Mouse (Mus musculus) T-cell, adult 2 months (primary cell): ENCODE results near the gene Fga.

Experiments
- DNase-seq: peaks from one replicate; pipeline ENCODE4 v3.0.0; 2022; ENCODE audit warnings: low spot score

The Fga gene

DNA sequence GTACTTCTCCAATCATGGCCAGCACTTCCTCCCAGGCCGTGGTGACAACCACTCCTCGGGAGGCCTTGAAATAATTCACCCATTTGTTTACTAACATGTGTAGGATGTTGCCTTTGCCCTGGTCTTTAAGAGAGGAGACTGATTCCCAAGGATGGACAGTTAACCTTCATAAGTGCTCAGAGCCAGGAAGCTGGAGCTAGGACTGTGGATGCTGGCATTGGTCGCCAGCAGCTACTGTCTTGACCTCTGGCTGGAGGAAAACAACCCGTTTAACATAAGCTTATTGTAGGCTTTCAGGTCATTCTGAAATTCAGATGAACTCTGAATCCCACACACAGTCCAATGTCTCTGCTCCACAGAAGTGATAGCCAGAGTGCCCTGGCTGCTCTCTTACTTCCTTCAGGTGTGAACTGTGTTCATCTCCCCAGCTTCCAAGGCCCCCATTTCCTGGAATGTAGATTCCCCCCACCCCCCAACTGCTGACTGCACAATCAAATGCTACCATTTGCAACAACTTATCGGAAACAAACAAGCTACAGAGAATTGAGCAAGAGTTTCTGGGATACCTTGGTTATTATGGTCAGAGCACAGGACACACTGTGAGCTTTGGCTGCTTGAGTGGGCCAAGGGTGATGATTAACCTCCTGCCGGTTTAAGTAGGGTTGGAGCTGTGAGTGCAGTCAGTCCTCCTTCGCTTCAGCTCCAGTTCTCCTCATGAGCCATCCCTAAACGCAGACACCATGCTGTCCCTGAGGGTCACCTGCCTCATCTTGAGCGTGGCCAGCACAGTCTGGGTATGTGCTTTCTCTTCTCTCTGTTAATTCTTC lies at the start of gene Fga:
Fga (plus strand) TSS at position 602 of the 827 bp plus-strand sequence.
- DNase-seq = no peak

DNA sequence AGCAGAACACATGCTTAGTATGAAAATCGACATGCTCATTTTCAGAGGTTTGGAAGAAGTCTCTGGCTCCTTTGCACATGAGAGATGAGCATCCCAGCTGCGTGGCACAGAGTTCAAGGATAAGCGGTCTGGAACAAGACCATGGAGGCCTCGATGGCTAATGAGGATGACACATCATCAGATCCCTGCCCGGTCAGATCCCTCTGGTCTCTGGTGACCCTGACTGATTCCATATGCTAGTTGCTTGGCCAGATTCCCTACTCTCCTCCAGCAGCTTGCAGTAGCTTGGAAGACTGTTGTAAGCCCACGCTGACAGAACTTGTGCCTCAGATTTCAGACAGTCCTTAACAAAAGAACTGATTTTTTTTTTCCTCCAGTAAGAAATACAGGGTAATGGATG lies 45.1 kb upstream of the Fga start:
- no peak for DNase-seq

DNA sequence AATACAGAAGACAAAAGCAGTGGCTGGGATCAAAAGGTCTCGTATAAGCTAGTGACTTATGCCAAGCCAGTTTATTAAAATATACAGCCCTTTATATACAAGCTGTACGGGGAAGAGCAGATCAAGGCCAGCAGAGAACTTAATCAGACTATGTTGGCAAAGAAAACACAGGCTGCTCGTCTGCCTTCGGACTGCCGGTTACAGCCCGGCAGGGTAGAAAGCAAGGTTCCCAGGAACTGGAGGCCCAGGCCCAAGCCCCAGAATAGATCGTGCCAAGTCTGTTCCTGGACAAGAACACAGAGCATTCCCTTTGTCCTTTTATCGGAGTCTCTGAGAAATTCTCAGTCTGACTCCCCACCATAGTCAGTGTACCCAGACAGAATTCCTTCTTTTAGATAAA lies 44.0 kb upstream of the Fga start:
- DNase-seq = no peak

DNA sequence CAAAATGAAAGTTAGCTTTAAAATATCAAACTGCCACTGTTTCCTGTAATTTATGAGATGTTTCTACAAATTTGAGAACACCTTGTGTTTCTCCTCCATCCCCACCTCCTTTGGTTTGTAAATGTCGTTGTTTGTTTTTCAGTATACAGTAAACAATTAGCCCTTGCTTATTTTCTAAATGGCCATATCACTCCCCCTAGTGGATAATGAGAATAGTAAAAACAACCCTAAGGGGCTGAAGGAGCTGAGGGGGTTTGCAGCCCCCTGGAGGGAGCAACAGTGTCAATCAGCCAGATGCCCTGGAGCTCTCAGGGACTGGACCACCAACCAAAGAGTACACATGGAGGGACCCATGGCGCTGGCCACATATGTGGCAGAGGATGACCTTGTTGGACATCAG lies 41.0 kb upstream of the Fga start:
- DNase-seq = no peak

DNA sequence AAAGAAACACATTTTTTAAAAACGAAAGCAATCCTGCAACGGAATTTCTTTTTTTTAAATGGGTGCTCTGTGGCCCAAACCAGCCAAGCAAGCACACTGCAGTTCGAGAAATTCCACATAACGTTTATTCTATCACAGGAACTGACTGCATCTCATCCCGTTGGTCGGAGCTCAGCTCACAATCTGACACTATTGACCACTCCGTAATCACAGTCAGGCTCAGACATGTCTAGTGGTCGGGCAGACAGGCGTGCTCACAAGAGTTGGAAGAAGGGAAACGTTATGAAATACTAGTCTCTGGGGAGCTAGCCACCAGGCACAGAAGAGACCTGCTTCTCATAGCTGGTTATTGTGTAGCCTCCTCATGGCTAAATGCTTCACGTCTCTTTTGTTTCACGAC lies 33.9 kb upstream of the Fga start:
- no peak for DNase-seq

DNA sequence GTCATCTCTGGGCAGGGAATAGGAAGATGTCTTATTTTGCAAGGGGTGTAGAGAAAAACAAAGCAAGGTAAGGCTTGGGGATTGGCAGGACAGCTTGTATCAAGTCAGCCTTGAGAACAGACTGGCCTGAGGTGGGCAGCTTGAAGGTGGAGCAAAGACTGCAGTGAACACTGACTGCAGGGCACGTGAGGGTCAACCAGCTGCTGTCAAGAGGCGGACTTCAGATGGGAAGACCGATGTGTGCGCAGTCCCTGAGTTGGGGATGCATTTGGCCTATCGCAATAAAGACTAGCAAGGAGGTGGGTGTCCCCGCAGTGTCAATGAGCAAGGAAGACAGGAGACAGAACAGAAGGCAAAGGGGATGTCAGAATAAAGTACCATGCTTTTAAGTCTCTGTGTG lies 32.9 kb upstream of the Fga start:
- DNase-seq = no peak

DNA sequence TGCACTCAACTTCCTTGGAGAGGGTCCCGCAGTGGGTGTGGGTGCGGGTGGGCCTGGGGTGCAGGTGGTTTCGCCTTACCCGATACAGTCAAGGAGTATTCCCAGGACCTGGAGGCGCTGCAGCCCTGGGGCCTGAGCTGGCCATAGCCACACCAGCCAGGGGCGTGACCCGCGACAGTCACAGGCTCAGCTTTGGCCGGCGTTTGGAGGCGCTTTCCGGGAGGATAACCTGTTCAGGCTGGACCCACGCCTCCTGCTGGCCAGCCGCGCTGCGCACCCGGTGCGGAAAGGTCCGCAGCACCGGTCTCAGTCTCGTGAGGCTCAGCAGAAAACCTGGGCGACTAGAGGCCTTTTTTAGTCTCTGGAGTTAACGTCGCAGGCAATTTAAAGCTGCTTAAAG lies 30.5 kb upstream of the Fga start:
- no peak for DNase-seq

DNA sequence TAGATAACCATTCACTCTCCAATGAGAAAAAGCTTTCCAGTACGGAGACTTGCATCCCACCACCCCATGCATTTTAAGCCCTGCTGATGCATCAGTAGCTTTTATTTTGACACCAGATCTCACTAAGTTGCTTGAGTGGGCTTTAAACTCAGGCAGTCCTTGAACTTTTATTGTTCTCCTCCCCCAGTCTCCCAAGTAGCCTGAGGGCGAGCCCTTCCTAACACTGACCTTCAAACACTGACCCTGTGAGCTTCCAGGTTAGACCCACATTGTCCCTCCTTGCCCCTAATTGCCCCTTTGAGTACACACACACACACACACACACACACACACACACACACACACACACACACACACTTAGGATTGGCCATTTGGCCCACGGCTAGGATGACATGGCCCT lies 29.2 kb upstream of the Fga start:
- no peak for DNase-seq

DNA sequence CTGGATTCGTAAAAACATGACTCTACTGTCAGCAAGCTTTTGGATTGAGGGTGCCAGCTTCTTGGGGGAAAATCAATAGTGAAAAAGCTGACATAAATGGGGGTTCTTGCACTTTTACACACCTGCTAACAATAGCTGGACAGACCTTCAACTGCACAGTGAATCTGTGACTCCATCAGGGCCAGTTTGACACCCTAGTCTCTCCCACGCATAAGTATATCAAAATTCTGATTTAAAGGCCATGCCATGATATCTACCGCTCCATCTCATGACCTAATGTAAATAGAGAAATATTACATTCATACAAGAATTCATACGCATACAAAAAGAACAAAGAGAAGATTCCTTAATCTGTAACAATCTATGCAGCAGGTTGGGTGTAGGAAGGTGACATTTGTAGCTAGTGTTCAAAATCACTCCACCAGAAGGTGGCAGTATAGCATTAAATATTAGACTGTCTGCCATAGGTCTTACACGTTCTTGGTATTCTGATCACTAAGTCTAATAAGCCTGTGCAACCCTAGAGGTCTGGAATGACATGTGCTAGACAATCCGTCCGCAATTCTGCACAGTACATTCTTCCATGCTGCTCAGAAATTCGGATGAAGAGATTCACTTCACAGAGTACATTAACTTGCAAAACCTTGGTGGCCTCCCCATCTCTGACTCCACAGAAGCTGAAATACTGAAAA lies 27.0 kb upstream of the Fga start:
- peak; percentile 10 for DNase-seq

DNA sequence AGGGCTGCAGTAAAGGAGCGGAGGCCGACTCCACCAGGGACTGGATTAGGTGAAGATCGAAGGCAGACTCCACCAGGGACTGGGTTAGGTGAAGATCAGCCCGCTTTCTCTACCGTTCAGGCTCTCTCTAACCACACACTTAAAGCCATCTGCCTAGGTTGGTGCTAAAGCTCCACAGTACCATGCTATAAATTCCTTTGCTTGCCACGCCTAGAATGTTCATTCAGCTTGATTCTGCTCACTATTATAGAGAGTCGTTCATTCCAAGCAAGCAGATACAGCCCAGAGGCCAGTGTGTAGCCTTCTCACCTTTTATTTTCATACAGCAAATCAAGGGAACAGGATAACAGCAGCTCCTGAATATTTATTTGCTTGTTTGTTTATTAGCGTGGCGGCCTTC lies 25.9 kb upstream of the Fga start:
- no peak for DNase-seq

DNA sequence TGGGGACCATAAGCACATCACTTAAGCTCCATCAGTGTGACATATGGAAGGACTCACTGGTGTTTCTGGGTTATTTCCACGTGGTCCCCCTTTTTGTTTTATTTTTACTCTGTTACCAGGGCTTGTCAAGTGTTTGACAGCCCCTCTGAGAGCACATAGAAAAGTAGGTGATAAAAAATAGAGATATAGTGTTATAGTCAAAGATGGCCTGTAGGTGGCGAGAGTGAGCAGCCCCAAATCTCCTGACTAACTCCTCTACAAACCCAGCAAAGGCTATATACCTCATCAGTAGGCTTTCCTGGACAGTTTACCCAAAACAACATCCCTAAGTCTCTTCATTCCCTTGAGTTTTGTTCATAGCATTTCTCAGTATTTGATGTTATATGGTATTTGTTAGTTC lies 23.7 kb upstream of the Fga start:
- peak; percentile 8 for DNase-seq

DNA sequence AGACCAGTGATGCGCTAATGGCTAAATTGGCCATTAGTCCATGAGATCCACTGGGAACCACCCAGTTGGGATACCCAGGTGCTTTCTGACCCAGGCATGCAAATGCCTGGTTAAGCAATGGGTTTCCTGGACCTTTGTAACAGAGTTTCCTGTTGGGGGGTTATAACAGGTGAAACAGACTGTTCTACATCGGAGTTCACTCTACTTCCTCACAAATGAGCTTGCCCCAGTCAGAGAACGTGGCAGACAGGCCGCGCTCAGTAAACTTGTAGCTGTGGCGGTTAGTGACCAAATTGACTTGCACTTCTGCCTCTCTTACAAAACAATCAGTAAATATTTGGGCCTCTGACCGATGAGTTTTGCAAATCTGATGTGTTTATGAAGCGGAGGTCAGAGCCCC lies 22.8 kb upstream of the Fga start:
- no peak for DNase-seq

DNA sequence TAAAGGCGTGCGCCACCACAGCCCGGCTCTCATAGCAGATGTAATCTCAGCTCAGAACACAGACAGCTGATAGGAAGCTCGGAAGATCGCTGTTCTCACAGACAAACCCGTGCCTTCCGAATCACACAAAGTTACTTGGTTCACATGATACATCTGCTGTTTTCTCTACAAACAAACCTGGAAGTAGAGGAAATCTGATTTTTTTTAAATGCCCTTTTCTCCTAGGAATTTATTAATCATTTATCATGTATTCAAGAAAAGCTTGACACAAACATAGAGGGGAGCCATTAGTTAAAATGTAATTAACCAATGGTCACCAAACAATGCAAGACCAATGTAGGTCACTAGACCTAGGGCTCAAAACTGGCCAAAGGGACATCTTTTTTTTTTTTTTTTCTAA lies 21.1 kb upstream of the Fga start:
- DNase-seq = no peak

DNA sequence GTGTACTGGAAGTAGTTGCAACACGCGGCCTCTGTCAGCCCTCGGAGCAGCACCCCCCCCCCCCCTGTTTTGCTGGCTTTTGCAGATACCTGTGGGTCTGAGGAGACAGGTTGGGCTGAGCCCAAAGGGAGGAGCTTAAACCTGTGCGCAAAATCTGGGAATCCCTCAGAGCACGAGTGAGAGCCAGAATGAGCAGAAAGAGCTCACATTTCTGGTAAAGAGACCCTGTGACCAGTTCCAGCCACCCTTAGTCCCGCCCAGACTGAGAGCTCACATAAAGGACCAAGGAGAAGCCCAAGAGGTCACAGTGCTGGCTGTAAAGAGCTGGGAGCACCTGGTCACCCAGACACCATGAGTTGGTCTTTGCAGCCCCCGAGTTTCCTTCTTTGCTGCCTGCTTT lies 18.3 kb upstream of the Fga start, which contains the start of gene Fgg:
Fgg (plus strand) TSS at position 168 of the 400 bp plus-strand sequence.
- DNase-seq = no peak

DNA sequence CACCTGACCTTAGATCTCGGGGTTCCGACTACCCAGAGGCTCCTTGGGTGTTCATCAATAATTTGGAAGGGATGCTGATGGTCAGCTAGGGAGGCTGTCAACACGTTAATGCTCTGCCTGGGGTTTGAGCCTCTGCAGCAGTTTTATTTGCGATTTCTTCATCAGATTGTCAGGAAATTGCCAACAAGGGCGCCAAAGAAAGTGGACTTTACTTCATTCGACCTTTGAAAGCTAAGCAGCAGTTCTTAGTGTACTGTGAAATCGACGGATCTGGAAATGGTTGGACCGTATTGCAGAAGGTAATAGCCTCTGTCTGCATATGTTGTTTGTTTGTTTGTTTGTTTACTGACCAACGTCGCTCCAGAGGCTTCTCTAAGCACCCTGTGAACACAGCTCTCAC lies 15.6 kb upstream of the Fga start:
- DNase-seq = no peak

DNA sequence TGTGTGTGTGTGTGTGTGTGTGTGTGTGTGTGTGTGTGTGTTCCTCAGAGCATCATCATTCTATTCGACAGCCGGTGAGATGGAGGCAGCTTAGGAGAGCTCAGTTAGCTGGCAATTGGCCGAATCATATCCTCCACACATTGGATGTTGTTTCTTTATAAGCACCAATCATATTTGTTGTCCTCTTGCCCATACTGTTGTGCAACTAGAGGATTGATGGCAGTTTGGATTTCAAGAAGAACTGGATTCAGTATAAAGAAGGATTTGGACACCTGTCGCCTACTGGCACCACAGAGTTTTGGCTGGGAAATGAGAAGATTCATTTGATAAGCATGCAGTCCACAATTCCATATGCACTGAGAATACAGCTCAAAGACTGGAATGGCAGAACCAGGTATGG lies 14.7 kb upstream of the Fga start:
- DNase-seq = no peak

DNA sequence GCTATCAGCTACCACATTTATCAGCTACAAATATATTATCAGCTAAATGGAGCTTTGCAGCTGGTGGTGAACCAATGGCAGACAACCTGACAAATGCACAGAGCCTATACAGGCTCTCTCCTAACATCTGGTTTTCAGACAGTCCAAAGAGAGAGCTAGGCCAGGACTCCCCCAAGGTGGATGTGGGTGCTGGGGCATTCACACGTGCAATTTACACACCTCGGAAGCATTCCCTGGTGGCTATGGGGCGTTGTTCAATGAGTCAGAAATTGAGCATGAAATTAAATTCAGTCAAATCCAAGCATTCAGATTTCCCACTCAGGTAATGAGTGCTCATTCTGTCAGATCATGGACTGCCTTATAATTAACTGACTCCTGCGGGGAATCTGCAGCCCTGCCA lies 14.3 kb upstream of the Fga start:
- no peak for DNase-seq

DNA sequence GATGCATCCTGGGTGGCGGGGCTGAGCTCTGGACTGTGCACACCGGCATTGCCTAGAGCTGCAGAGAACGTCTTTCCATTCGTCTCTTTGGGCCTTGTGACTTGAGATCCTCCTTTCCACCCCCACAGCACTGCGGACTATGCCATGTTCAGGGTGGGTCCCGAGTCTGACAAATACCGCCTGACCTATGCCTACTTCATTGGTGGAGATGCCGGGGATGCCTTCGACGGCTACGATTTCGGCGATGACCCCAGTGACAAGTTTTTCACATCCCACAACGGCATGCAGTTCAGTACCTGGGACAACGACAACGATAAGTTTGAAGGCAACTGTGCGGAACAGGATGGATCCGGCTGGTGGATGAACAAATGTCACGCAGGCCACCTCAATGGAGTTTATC lies 13.2 kb upstream of the Fga start:
- DNase-seq = no peak

DNA sequence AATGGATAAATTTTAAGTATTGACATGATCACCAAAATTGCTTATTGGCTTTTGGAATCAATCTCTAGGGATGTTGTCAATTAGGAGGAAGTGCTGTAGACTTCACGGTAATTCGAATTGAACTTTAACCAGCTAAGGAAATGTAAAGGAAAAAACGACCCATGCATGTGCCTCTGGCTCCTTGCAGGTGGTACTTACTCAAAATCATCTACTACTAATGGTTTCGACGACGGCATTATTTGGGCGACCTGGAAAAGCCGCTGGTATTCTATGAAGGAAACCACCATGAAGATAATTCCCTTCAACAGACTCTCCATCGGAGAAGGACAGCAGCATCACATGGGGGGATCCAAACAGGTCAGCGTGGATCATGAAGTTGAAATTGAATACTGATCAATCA lies 11.9 kb upstream of the Fga start:
- DNase-seq = no peak

DNA sequence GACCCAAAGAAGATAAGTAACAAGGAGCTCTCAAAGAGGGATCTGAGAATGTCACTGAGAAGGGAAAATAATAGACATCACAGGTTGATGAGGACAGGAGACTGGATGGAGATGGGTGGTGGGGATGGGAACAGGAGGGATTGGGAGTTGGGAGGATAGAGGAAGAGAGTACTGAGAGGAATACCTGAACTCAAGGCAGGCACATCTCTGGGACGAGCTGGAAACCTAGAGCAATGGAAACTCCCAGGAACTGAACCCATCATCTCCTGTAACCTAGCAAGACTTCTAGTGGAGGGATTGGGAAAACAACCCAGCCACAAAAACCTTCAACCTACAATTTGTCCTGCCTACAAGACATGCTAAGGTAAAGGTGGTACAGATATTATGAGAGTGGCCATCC lies 9.6 kb upstream of the Fga start:
- DNase-seq = no peak

DNA sequence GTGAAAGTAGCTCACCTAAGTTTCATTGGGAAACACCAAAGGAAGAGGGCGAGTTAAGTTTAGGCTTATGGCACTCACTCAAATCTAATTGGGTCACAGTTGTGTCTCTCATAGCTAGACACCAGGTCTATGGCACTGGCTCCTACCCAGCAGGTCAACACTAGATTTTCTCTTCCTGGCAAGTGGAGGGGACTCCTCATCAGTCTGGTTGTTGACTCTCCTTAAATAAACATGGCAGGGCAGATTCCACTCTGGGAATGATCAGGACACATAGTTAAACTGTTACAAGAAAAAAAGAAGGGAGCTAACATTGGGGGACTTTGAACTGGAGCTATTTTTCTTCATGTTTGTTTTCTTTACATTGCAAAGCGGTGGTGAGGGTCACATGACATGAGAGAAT lies 5.5 kb upstream of the Fga start:
- DNase-seq = no peak

DNA sequence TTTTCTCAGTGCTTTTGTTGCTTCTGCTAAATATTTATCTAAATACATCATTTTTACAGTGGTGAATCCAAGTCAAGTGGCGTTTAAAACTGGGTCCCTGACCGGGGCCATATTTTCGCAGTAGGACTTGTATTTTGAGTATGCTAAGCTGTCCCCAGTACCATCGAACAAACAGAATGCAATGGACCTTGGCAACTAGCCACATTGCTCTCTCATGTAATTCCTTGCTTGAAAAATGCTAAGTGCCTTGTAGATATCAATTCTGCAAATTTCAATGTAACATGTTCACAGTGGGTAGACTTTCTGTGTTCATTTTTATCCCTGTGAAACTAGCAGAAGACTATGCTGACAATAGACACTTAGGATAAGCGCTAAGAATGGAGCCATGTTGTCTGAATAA lies 4.7 kb upstream of the Fga start:
- DNase-seq = no peak

DNA sequence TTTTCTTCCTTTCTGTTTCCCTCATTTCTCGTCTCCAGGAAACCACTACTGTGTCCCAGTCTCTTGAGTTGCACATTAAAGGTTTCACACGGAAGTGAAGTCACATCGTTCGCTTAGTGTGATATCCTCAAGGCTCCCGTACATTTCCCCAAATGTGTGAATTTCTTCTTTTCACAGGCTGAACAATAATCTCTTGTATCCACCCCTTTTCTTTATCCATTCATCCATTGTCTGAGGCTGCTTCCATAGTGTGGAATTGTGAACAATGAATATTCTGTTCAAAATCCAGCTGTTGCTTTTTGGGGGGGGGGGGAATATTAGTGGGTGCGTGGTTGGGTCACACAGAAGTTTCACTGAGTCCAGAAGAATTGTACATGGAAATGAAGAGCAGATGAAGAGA lies 840 bp upstream of the Fga start:
- DNase-seq = no peak
